Comparison of ENCODE assay signal across 8 mouse cellular contexts in genomic region chr19:32595131-32595505, GRCm38 (mm10). TPM values are rescaled to one million over a fixed set of nuclear protein-coding genes. Genes with fewer than 3 reads are reported as not detected.
DNase-seq lines count a peak whose midpoint lies in the region; ATAC-seq and TF ChIP-seq lines count a peak whose summit lies in the region.

No protein-coding gene starts in this region.

- TF ChIP-seq CTCF in liver, adult 2 months (IDR thresholded peaks at IDR 0.05; ENCODE audit: low read depth, low read length): no peak

- ATAC-seq in embryonic facial prominence, embryonic 14.5 days (ENCODE audit: low read depth): no peak
- ATAC-seq in limb, embryonic 11.5 days (ENCODE audit: insufficient number of reproducible peaks, low FRiP score, low TSS enrichment, low read depth): no peak
- no peak for ATAC-seq in neural tube, embryonic 14.5 days (ENCODE audit: low read depth)

- H3K79me2 ChIP-seq in liver, adult 2 months (ENCODE audit: control insufficient read depth, insufficient read depth, low read length): peaks cover 5% of the 10 kb centered on the region; the same call in 1 of the 2 replicates

- H3K27me3 ChIP-seq in liver, adult 2 months (ENCODE audit: control insufficient read depth, insufficient read depth, low read length): no peaks in the 10 kb centered on the region
- H3K27me3 ChIP-seq in embryonic facial prominence, embryonic 14.5 days (replicated peaks; ENCODE audit: control insufficient read depth, insufficient read depth, low read length): peaks cover 18% of the 10 kb centered on the region
- H3K27me3 ChIP-seq in limb, embryonic 11.5 days (ENCODE audit: control insufficient read depth, insufficient read depth, low read length): peaks cover 15% of the 10 kb centered on the region
- peaks cover 12% of the 10 kb centered on the region; the same call in 1 of the 2 replicates for H3K27me3 ChIP-seq in neural tube, embryonic 14.5 days (ENCODE audit: control insufficient read depth, insufficient read depth, low read length)

- H3K27ac ChIP-seq in liver, adult 2 months (replicated peaks; ENCODE audit: insufficient read depth, low read depth, low read length): no peak overlapping the region; the same call in 1 of the 2 replicates
- peak overlapping the region; percentile 33; the same call in 1 of the 2 replicates for H3K27ac ChIP-seq in embryonic facial prominence, embryonic 14.5 days (replicated peaks; ENCODE audit: low read depth, low read length)
- H3K27ac ChIP-seq in limb, embryonic 11.5 days (replicated peaks; ENCODE audit: low read depth, low read length): no peak overlapping the region
- H3K27ac ChIP-seq in neural tube, embryonic 14.5 days (ENCODE audit: low read depth, low read length): no peak overlapping the region

- peak overlapping the region; percentile 96 for H3K4me3 ChIP-seq in liver, adult 2 months (ENCODE audit: insufficient read depth, low read depth, low read length)
- peak overlapping the region; percentile 46 for H3K4me3 ChIP-seq in embryonic facial prominence, embryonic 14.5 days (ENCODE audit: low read depth, low read length)
- H3K4me3 ChIP-seq in limb, embryonic 11.5 days (ENCODE audit: low read depth, low read length): peak overlapping the region; percentile 48
- peak overlapping the region; percentile 42 for H3K4me3 ChIP-seq in neural tube, embryonic 14.5 days (ENCODE audit: low read depth, low read length)

- no peak for DNase-seq in liver, adult 2 months (ENCODE audit: extremely low read depth, low read depth, low spot score)
- no peak for DNase-seq in liver
- no peak for DNase-seq in embryonic facial prominence, embryonic 14.5 days (ENCODE audit: low spot score)
- DNase-seq in limb, embryonic 11.5 days (ENCODE audit: low spot score): no peak
- DNase-seq in left cerebral cortex, postnatal 10 days (ENCODE audit: extremely low spot score in 1 of 2, low spot score in 2 of 2): no peak
- DNase-seq in gastrocnemius, postnatal 14 days: no peak
- no peak for DNase-seq in gastrocnemius, adult 18-20 months (ENCODE audit: low spot score)

- TF ChIP-seq POLR2A in liver, adult 2 months (IDR thresholded peaks at IDR 0.05; ENCODE audit: extremely low read depth, insufficient read depth, low read length): no peak

- H3K4me2 ChIP-seq in embryonic facial prominence, embryonic 14.5 days (ENCODE audit: low read depth, low read length): peak overlapping the region; percentile 64
- peak overlapping the region; percentile 76 for H3K4me2 ChIP-seq in limb, embryonic 11.5 days (ENCODE audit: low read depth, severe bottlenecking)
- peak overlapping the region; percentile 67 for H3K4me2 ChIP-seq in neural tube, embryonic 14.5 days (ENCODE audit: low read depth, low read length)

- intact Hi-C loops in left cerebral cortex, postnatal 10 days (cut with DNase I): no loop called here
- intact Hi-C loops in gastrocnemius, postnatal 14 days (cut with DNase I; ENCODE audit: low total_unique reads): no loop called here

- no peaks in the 10 kb centered on the region for H3K9me3 ChIP-seq in embryonic facial prominence, embryonic 14.5 days (ENCODE audit: control insufficient read depth, low read length)
- no peaks in the 10 kb centered on the region for H3K9me3 ChIP-seq in limb, embryonic 11.5 days (ENCODE audit: control insufficient read depth, low read length)
- H3K9me3 ChIP-seq in neural tube, embryonic 14.5 days (ENCODE audit: control insufficient read depth, low read length): no peaks in the 10 kb centered on the region

- 14% methylated on average over 8 of the region's 8 CpGs for WGBS in liver, adult 2 months
- WGBS in embryonic facial prominence, embryonic 14.5 days: 22% methylated on average over 8 of the region's 8 CpGs
- WGBS in limb, embryonic 11.5 days: 23% methylated on average over 8 of the region's 8 CpGs
- WGBS in neural tube, embryonic 14.5 days: 18% methylated on average over 8 of the region's 8 CpGs

- peaks cover 7% of the 10 kb centered on the region; the same call in 1 of the 2 replicates for H3K4me1 ChIP-seq in liver, adult 2 months (ENCODE audit: control insufficient read depth, insufficient read depth, low read length)
- peaks cover 4% of the 10 kb centered on the region for H3K4me1 ChIP-seq in embryonic facial prominence, embryonic 14.5 days (ENCODE audit: control insufficient read depth, insufficient read depth, low read length)
- H3K4me1 ChIP-seq in limb, embryonic 11.5 days (ENCODE audit: control insufficient read depth, insufficient read depth, low read length): no peaks in the 10 kb centered on the region
- H3K4me1 ChIP-seq in neural tube, embryonic 14.5 days (ENCODE audit: control insufficient read depth, insufficient read depth, low read length): no peaks in the 10 kb centered on the region

- no peaks in the 10 kb centered on the region for H3K36me3 ChIP-seq in liver, adult 2 months (ENCODE audit: control insufficient read depth, insufficient read depth, low read length)
- H3K36me3 ChIP-seq in embryonic facial prominence, embryonic 14.5 days (ENCODE audit: control insufficient read depth, insufficient read depth, low read length): no peaks in the 10 kb centered on the region
- no peaks in the 10 kb centered on the region for H3K36me3 ChIP-seq in limb, embryonic 11.5 days (ENCODE audit: control insufficient read depth, insufficient read depth, low read length)
- H3K36me3 ChIP-seq in neural tube, embryonic 14.5 days (ENCODE audit: control insufficient read depth, insufficient read depth, low read length): no peaks in the 10 kb centered on the region

- peak overlapping the region; percentile 95 for H3K9ac ChIP-seq in liver, adult 2 months (ENCODE audit: low read depth, low read length)
- peak overlapping the region; percentile 77 for H3K9ac ChIP-seq in embryonic facial prominence, embryonic 14.5 days (ENCODE audit: low read depth, low read length)
- H3K9ac ChIP-seq in limb, embryonic 11.5 days (ENCODE audit: low read length): peak overlapping the region; percentile 69
- no peak overlapping the region for H3K9ac ChIP-seq in neural tube, embryonic 14.5 days (replicated peaks; ENCODE audit: low read depth, low read length)

RNA-seq across cellular contexts. Expression of gene Papss2, which starts 0.5 kb away (rescaled TPM):
- total RNA-seq in liver, adult 2 months (2014; rRNA removed): 211 and 223 TPM in 2 replicates
- 75.1 and 86.7 TPM in 2 replicates for polyA plus RNA-seq in liver, adult 2 months (2012; rRNA removed)
- polyA plus RNA-seq in embryonic facial prominence, embryonic 14.5 days (2014; fragmentation: Nextera tagmentation; extraction: Ambion mirVana): 26.6 and 28.1 TPM in 2 replicates
- polyA plus RNA-seq in limb, embryonic 11.5 days (2014; fragmentation: Nextera tagmentation; extraction: Ambion mirVana): 10.0 and 12.2 TPM in 2 replicates
- 1.5 and 1.7 TPM in 2 replicates for polyA plus RNA-seq in neural tube, embryonic 14.5 days (2014; fragmentation: Nextera tagmentation; extraction: Ambion mirVana)
- total RNA-seq in left cerebral cortex, postnatal 10 days (2021): 1 to 10 TPM; 4.5 to 4.9 TPM
- 10 to 100 TPM; 11.3 to 13.8 TPM for total RNA-seq in gastrocnemius, postnatal 14 days (2021)
- total RNA-seq in gastrocnemius, adult 18-20 months (2021): 1 to 10 TPM; 3.7 to 4.4 TPM

Comparison
In these comparisons a context has a peak if more than half of its experiments do, and no peak if none do; other contexts are left out.
1. H3K4me3 ChIP-seq: peak in every context shown above with its lines; median percentile 96 in liver, adult 2 months; 48 in limb, embryonic 11.5 days; 46 in embryonic facial prominence, embryonic 14.5 days; 42 in neural tube, embryonic 14.5 days.
2. RNA of gene Papss2, which starts 0.5 kb away (total RNA-seq): 211 to 223 TPM in liver, adult 2 months; 11.3 to 13.8 TPM in gastrocnemius, postnatal 14 days, 4.5 to 4.9 TPM in left cerebral cortex, postnatal 10 days and 3.7 to 4.4 TPM in gastrocnemius, adult 18-20 months; every median in the first group is over 10 times any median in the second.
3. Peak in every context shown above with its lines, with median percentiles within 50 percentile points of each other: H3K4me2 ChIP-seq.